Mouse (Mus musculus): ENCODE measurements around the gene Fst.

Gene Fst

GRCm38 (mm10) chr13:114412326-114412725 is 46.4 kb downstream of the Fst start:
- DNase-seq (ENCODE audit: low read depth): no peak

DNA sequence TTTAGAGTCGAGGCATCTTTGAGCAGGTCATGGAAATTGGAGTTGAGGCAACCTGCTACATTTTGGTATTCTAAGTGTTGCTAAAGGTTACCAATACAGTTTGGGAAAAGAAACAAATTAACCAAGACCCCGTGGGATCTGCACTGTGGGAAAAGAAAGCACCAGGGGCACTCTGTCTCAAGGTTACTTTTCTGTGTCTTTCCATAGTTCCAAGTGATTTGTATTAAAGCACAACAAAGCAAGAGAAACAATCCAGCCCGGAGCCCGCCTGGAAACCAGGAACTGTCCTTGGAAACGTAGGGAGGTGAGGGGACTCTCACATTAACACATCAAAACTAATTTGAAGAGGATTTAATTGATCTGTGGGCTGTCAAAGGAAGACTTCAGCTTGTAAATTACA is 51.9 kb downstream of the Fst start:
- DNase-seq (ENCODE audit: low read depth): no peak

GRCm38 (mm10) chr13:114406424-114406823 is 52.3 kb downstream of the Fst start:
- no peak for DNase-seq (ENCODE audit: low read depth)

GRCm38 (mm10) chr13:114405100-114405715 is 53.5 kb downstream of the Fst start:
- no peak for DNase-seq (ENCODE audit: low read depth)
